Mouse (Mus musculus): Measurements from ENCODE around the gene Gm10282. TPM values are rescaled to one million over a fixed set of nuclear protein-coding genes. Genes with fewer than 3 reads are reported as not detected.

Gene Gm10282
- total and polyA plus RNA-seq, 3 experiments: 18.3 to 176 (median 76.4) TPM

GRCm38 (mm10) chr8:72321635-72322441 lies 16.8 kb upstream of the Gm10282 start:
- in situ Hi-C loops (cut with MboI; ENCODE audit: low pct_ligation_motif_present, low pct_unique_long_range_greater_than_20kb, low sequenced_read_pairs): no loop called here
- Histone ChIP-seq H3K4me1 (ENCODE audit: control insufficient read depth in 1 of 2, insufficient read depth in 2 of 2) (peaks cover 21 to 63% of the 10 kb centered on the region in 2 experiments), H3K27me3 (replicated peaks) (peaks cover 2% of the 10 kb centered on the region)

DNA sequence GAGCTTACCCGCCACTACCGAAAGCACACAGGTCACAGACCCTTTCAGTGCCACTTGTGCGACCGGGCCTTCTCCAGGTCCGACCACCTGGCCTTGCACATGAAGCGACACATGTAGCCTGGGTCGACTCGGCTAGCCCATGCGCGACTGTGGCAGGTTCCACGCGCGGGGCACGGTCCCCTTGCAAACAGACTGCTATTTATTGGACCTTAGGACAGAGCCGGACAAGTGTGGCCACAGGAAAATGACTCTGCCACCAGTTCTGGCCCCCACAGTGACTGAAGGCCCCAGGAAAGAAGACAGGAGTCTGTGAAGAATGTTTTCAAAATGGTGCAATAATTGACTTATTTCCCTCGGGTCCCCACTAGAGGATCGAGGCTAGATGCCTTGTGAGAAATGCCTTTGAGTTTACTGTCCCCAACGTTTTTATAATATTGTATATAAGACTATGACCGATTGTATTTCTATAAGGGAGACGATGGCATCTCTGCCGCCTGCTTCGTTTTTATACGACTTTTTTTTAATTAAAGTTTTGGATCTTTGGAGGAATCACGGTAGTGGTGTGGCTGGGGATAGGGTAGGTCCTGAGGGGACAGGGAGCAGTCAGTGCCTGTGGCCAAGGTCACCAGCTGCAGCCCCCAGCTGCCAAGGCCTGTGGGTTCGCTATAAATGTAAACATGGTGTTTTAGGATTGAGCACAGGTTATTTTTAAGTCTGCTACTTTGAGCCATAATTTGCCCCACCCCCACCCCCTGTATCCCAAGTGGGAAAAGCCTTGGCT lies 15.9 kb upstream of the Gm10282 start:
- in situ Hi-C loops (cut with MboI; ENCODE audit: low pct_ligation_motif_present, low pct_unique_long_range_greater_than_20kb, low sequenced_read_pairs) (no loop called here), dilution Hi-C loops (cut with MboI; ENCODE audit: extremely low pct_ligation_motif_present, extremely low pct_unique_long_range_greater_than_20kb, low sequenced_read_pairs) (no loop called here)
- H3K4me3 ChIP-seq (replicated peaks in 1 of 3; ENCODE audit: low read depth in 2 of 3, low read length in 2 of 3, poor library complexity in 1 of 3): no peak overlapping the region
- H3K4me2 ChIP-seq (ENCODE audit: insufficient read depth, low read depth, poor library complexity, severe bottlenecking): no peak overlapping the region
- H3K27ac ChIP-seq (ENCODE audit: insufficient read depth, low read depth): no peak overlapping the region
- no peak for TF ChIP-seq MYC (IDR thresholded peaks at IDR 0.05; ENCODE audit: low read depth, low read length)
- TF ChIP-seq NELFE (IDR thresholded peaks at IDR 0.05; ENCODE audit: low read depth, low read length): no peak
- no peak for TF ChIP-seq POLR2A (IDR thresholded peaks at IDR 0.05; ENCODE audit: low read depth, low read length)
- TF ChIP-seq EP300 (IDR thresholded peaks at IDR 0.05; ENCODE audit: low read length): no peak
- TF ChIP-seq POLR2AphosphoS2 (IDR thresholded peaks at IDR 0.05; ENCODE audit: low read depth, low read length): no peak
- TF ChIP-seq MAZ (IDR thresholded peaks at IDR 0.05; ENCODE audit: low read depth, low read length): no peak
- no peak for TF ChIP-seq KAT2A (IDR thresholded peaks at IDR 0.05; ENCODE audit: insufficient replicate concordance, low read length)
- TF ChIP-seq JUN (IDR thresholded peaks at IDR 0.05; ENCODE audit: insufficient read depth, low read depth, low read length): no peak
- no peak for TF ChIP-seq PAX5 (IDR thresholded peaks at IDR 0.05; ENCODE audit: low read length)
- no peak for TF ChIP-seq SMC3 (IDR thresholded peaks at IDR 0.05; ENCODE audit: low read depth, low read length)
- TF ChIP-seq SIN3A (IDR thresholded peaks at IDR 0.05; ENCODE audit: low read length): no peak
- TF ChIP-seq ZMIZ1 (IDR thresholded peaks at IDR 0.05; ENCODE audit: low read depth, low read length): no peak
- TF ChIP-seq CHD2 (IDR thresholded peaks at IDR 0.05; ENCODE audit: low read length): no peak
- TF ChIP-seq MAX (IDR thresholded peaks at IDR 0.05; ENCODE audit: low read length): no peak
- TF ChIP-seq TBP (conservative IDR thresholded peaks at IDR 0.05; ENCODE audit: low read depth, low read length): no peak
- no peak for TF ChIP-seq CHD1 (IDR thresholded peaks at IDR 0.05; ENCODE audit: low read depth, low read length)
- no peak for TF ChIP-seq ZNF384 (IDR thresholded peaks at IDR 0.05; ENCODE audit: low read depth, low read length)
- TF ChIP-seq ZC3H11A (IDR thresholded peaks at IDR 0.05; ENCODE audit: low read depth, low read length): no peak
- no peak for TF ChIP-seq E2F4 (IDR thresholded peaks at IDR 0.05; ENCODE audit: insufficient replicate concordance, low read depth, low read length)
- peaks cover 21 to 70% of the 10 kb centered on the region in 2 experiments for H3K4me1 ChIP-seq (ENCODE audit: control insufficient read depth in 1 of 2, insufficient read depth in 2 of 2)
- no peak for DNase-seq (ENCODE audit: extremely low read depth)
- H3K9me3 ChIP-seq (replicated peaks; ENCODE audit: low read length): peaks cover 20% of the 10 kb centered on the region
- H3K9ac ChIP-seq (ENCODE audit: insufficient read depth, low read depth): no peak overlapping the region
- H3K36me3 ChIP-seq (replicated peaks in 1 of 2; ENCODE audit: control insufficient read depth in 1 of 2, insufficient read depth in 1 of 2, low read length in 1 of 2): peaks cover 0 to 2% of the 10 kb centered on the region in 2 experiments
- no peaks in the 10 kb centered on the region for H3K79me2 ChIP-seq (replicated peaks; ENCODE audit: control insufficient read depth, extremely low read depth, insufficient read depth, poor library complexity, severe bottlenecking)
- peaks cover 2% of the 10 kb centered on the region for H3K27me3 ChIP-seq (replicated peaks)

More at GRCm38 (mm10) chr8:72321635-72322441, 16.8 kb upstream of the Gm10282 start:
- no peak overlapping the region for H3K9ac ChIP-seq (ENCODE audit: insufficient read depth, low read depth)
- H3K4me3 ChIP-seq (replicated peaks in 1 of 3; ENCODE audit: low read depth in 2 of 3, low read length in 2 of 3, poor library complexity in 1 of 3): peak overlapping the region in 1 of 3 experiments; percentile 27
- dilution Hi-C loops (cut with MboI; ENCODE audit: extremely low pct_ligation_motif_present, extremely low pct_unique_long_range_greater_than_20kb, low sequenced_read_pairs): no loop called here
- no peaks in the 10 kb centered on the region for H3K79me2 ChIP-seq (replicated peaks; ENCODE audit: control insufficient read depth, extremely low read depth, insufficient read depth, poor library complexity, severe bottlenecking)
- peak overlapping the region; percentile 69 for H3K4me2 ChIP-seq (ENCODE audit: insufficient read depth, low read depth, poor library complexity, severe bottlenecking)
- peaks cover 0 to 2% of the 10 kb centered on the region in 2 experiments for H3K36me3 ChIP-seq (replicated peaks in 1 of 2; ENCODE audit: control insufficient read depth in 1 of 2, insufficient read depth in 1 of 2, low read length in 1 of 2)
- DNase-seq (ENCODE audit: extremely low read depth): no peak
- no peak overlapping the region for H3K27ac ChIP-seq (ENCODE audit: insufficient read depth, low read depth)
- H3K9me3 ChIP-seq (replicated peaks; ENCODE audit: low read length): peaks cover 20% of the 10 kb centered on the region
- TF ChIP-seq ZMIZ1 (IDR thresholded peaks at IDR 0.05; ENCODE audit: low read depth, low read length): no peak
- TF ChIP-seq MAX (IDR thresholded peaks at IDR 0.05; ENCODE audit: low read length): 0 out of 2 replicates have a peak, but pooled peaks have one; percentile 7
- TF ChIP-seq BHLHE40 (IDR thresholded peaks at IDR 0.05; ENCODE audit: low read depth, low read length): peak; percentile 74
